Mouse (Mus musculus): ENCODE measurements around the gene Vps4a.
"Not testable (repeated sequence)": the region's sequence is repeated elsewhere in the genome, so short reads cannot be mapped to it uniquely, and the experiment has no call there.

Vps4a gene

GRCm38 (mm10) chr8:107030650-107031576 lies at the start of gene Vps4a:
Gene Vps4a (plus strand): TSS chr8:107031222.
- DNase-seq, result peak; percentile 97

DNA sequence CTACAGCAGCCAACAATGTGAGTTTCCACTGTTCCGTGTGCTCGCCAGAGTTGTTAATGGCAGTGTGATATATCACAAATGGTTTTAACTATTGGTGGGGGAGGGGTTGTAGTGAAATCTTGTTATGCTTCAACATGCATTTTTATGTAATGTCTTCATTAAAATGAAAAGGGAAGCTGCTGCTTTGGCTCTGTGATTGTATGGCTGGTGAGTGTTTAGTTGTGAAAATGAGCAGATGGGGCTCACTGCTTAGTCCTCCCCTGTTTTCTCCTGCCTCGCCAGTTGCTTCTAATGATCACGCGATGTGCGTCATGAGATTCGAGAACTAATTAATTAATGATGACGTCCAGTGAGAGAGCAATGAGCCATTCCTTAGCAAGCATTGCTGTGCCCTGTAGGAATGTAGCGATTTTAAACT lies 45.6 kb upstream of the Vps4a start:
- DNase-seq, result no peak

DNA sequence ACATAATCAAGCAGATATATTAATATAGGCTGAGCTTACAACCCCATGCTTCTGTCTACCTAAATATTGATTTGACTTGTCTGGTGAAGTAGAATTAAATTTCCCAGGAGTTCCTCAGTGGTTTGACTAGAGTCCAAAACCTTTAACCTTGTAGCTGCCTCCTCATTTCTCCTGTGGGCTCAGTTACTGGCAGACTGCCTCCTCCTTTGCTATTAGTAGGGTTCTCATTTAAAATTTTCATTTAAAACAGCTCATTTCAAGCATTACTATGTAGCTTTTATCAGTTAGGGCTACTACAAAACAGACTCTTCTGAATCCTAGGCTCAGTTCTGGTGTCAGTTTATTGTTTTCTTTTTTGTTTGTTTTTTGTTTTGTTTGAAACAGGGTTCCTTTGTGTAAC lies 45.1 kb upstream of the Vps4a start:
- no peak for DNase-seq

GRCm38 (mm10) chr8:106987557-106987956 lies 43.5 kb upstream of the Vps4a start:
- no peak for DNase-seq

DNA sequence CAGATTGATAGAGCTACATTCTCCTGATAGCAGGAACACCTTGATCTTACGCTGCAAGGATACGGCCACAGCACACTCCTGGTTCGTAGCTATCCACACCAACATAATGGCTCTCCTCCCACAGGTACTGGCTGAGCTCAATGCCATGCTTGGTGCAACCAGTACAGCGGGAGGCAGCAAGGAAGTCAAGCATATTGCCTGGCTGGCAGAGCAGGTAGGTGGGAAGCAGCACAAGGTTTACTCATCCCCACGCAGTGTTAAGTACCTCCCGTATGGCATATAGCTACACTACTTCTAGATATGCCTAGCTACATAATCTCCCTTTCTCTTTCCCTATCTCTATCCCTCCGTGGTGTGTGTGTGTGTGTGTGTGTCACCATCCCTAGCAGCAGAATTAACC lies 39.6 kb upstream of the Vps4a start:
- no peak for DNase-seq

GRCm38 (mm10) chr8:106996339-106996738 lies 34.7 kb upstream of the Vps4a start:
- DNase-seq, result peak; percentile 8

GRCm38 (mm10) chr8:106997416-106997815 lies 33.6 kb upstream of the Vps4a start:
- DNase-seq, result no peak

DNA sequence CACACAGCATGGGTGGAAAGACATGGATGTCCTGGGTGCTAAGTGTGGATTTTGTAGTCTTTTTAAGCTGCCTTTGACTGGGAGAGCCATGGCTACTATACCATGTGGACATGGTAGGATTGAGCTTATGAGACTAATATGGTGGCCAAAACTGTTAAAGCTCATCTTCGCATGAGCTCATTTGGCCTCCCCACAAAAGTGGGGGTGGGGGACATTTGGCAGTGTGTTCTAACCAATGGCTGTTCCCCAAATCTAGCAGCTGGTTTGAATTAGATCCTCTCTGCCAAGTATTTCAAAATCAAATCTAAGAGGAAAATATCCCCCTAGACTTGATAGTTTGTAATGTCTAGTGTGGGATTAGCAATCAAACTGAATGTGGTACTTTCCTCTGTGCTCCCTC lies 32.0 kb upstream of the Vps4a start:
- DNase-seq, result no peak

GRCm38 (mm10) chr8:107002532-107002931 lies 28.5 kb upstream of the Vps4a start:
- peak; percentile 89 for DNase-seq

- DNase-seq, result no peak
Observed at GRCm38 (mm10) chr8:107007795-107008194, 23.2 kb upstream of the Vps4a start.

- DNase-seq, result no peak
Observed at GRCm38 (mm10) chr8:107012666-107013065, 18.4 kb upstream of the Vps4a start.

DNA sequence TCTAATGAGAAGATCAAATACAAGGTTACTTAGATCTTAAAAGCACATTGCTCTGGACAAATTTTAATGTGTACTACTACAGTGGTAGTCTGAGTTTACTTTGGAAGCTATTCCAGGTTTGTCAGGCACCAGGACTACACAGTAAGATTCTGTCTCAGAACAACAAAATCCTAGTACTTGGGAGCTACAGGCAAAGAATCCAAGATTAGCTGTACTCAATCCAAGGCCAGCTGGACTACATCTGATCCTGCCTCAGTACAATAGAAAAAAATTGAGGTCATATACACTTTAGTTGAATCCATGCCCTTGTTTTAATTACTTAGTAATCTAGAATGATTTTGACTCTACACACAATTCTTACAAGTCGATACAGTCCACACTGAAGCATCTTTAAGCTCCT lies 16.1 kb upstream of the Vps4a start:
- DNase-seq, result no peak

DNA sequence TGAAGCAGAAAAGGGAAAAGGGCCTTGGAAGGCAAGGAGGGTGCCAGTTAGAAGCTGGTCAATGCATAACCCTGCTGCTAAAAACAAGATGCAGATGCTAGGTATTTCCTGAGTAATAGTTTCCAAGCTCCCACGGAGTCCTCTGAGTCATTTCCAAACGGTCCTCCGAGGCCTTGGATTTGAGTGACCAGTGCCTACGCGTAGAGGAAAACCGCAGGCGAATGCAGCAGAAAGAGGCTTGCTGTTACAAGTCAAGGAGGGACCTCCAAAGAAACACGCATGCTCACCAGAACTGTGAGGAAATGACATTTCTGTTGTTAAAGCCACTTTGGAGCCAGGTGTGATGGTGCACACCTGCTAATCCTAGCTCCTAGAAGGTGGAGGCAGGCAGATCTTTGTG lies 7.5 kb upstream of the Vps4a start:
- no peak for DNase-seq

- no peak for DNase-seq
Observed at GRCm38 (mm10) chr8:107029310-107029709, 1.7 kb upstream of the Vps4a start.

DNA sequence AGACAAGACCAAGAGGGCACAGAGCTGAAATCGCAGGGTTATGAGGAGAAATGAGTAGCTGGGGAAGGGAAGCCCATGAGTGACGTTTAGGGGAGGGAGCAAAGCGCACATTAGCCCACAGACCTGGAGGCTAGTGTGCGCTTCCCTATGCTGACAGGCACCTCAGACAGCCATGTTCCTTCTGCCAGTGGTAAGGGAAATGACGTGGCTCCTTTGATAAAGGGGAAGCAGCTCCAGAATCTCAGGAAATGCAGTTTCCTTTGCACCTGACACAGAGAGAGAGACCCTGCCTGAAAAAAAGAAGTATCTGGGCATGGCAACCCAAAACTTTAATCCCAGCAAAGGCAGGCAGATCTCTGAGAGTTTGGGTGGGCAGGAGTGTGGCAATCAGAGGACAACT lies 964 bp upstream of the Vps4a start:
- no peak for DNase-seq

- DNase-seq, result no peak
Observed at GRCm38 (mm10) chr8:107031577-107032090, 612 bp downstream of the Vps4a start.

DNA sequence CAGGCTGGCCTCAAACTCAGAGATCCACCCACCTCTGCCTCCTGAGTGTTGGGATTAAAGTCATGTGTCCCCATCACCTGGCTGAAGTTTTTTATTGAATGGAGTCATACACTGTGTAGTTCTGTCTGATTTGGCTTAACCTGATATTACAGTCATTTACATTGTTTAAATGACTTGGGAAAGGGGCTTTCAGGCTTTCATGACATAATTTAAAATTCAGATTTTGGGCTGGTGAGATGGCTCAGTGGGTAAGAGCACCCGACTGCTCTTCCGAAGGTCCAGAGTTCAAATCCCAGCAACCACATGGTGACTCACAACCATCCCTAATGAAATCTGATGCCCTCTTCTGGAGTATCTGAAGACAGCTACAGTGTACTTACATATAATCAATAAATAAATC lies 2.6 kb downstream of the Vps4a start:
- not testable (repeated sequence) for DNase-seq

DNA sequence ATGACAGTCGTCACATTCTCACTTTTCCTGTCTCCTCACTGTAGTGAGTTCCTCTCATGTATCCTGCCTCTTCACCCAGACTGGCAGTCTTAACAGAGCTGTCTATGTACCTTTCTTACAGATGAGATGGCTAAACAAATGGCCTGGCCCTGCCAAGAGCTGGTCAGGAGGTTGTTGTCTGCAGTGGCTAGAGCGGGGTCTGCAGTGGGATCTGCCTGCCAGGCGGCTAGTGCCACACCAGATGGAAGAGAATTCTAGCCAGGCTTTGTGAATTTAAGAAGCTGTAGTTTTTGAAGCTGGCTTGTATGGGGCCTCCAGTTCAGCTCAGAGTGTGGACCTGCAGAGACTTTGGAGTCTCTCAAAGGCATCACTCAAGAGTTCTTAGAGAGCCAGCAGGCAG lies 4.6 kb downstream of the Vps4a start:
- no peak for DNase-seq

- no peak for DNase-seq
Observed at GRCm38 (mm10) chr8:107036626-107037025, 5.6 kb downstream of the Vps4a start.

DNA sequence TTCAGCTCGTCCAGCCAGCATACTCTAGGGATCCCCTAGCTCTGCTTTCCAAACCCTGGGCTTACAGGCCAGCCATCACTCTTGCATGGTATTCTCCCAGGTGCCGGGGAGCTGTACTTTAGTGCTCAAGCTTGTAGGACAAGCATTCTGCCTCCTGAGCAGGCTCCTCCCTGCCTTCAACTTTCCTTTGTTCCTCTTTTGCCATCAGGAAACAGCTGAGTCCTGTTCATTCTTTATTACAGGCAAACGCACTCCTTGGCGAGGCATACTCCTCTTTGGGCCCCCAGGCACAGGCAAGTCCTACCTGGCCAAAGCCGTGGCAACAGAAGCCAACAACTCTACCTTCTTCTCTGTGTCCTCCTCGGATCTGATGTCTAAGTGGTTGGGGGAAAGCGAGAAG lies 9.6 kb downstream of the Vps4a start:
- DNase-seq, result no peak

- no peak for DNase-seq
Observed at GRCm38 (mm10) chr8:107045478-107045877, 14.5 kb downstream of the Vps4a start.

GRCm38 (mm10) chr8:107046976-107047375 lies 16.0 kb downstream of the Vps4a start:
- no peak for DNase-seq

- DNase-seq, result peak; percentile 84
Observed at GRCm38 (mm10) chr8:107048061-107048941, 17.3 kb downstream of the Vps4a start, which contains the start of gene Pdf. Gene Pdf (minus strand): TSS chr8:107048614.

Measured in thymus, postnatal 14 days (tissue).